Mouse (Mus musculus) midbrain, embryonic 14.5 days (tissue): ENCODE data around the gene Iba57. TPM values are rescaled to one million over a fixed set of nuclear protein-coding genes. Genes with fewer than 3 reads are reported as not detected.
A peak's percentile ranks its signal among the peaks of the same experiment; 100 is the strongest.

Source experiments
- ATAC-seq: fragments of 200-750 bp; cut with Nextera tagmentation; 2 replicates; pipeline ENCODE4 v1.8.0; 2017; ENCODE audit warnings: moderate number of reproducible peaks, moderate library complexity; ENCODE audit not compliant: low FRiP score, low TSS enrichment
- DNase-seq: peaks from one replicate; pipeline ENCODE4 v3.0.0-alpha.2; 2015
- H3K27ac ChIP-seq: fragments of 300-500 bp; sonication (generic); replicated peaks from 2 replicates; pipeline ENCODE4 v1.5.1; 2014; ENCODE audit warnings: mild to moderate bottlenecking, low read depth, low read length, moderate library complexity
- H3K27me3 ChIP-seq: fragments of 300-500 bp; sonication (generic); 2 replicates; pipeline ENCODE4 v1.6.1; 2014; ENCODE audit warnings: low read length, control low read depth, mixed read lengths; ENCODE audit not compliant: control insufficient read depth, insufficient read depth
- H3K36me3 ChIP-seq: fragments of 300-500 bp; sonication (generic); 2 replicates; pipeline ENCODE4 v1.6.1; 2014; ENCODE audit warnings: low read length, control low read depth; ENCODE audit not compliant: control insufficient read depth, insufficient read depth
- H3K4me1 ChIP-seq: fragments of 300-500 bp; sonication (generic); 2 replicates; pipeline ENCODE4 v1.6.1; 2014; ENCODE audit warnings: mild to moderate bottlenecking, antibody characterized with exemption, low read length, control low read depth; ENCODE audit not compliant: control insufficient read depth, insufficient read depth
- H3K4me2 ChIP-seq: fragments of 300-500 bp; sonication (generic); 2 replicates; pipeline ENCODE4 v1.6.1; 2014; ENCODE audit warnings: mild to moderate bottlenecking, low read length, moderate library complexity
- H3K4me3 ChIP-seq: fragments of 300-500 bp; sonication (generic); replicated peaks from 2 replicates; pipeline ENCODE4 v1.5.1; 2014; ENCODE audit warnings: low read depth, low read length
- H3K9ac ChIP-seq: fragments of 300-500 bp; sonication (generic); replicated peaks from 2 replicates; pipeline ENCODE4 v1.6.1; 2014; ENCODE audit warnings: mild to moderate bottlenecking, low read length, moderate library complexity
- H3K9me3 ChIP-seq: fragments of 300-500 bp; sonication (generic); 2 replicates; pipeline ENCODE4 v1.6.1; 2016; ENCODE audit warnings: low read length, control low read depth, mixed read lengths; ENCODE audit not compliant: control insufficient read depth
- WGBS: fragments of 180-500 bp; shearing (Covaris S2); extraction: QIAGEN DNeasy Blood & Tissue Kit; methylation state at CpG from one replicate; pipeline ENCODE4 v1.1.7; 2014; 5-methylcytosine and 5-hydroxymethylcytosine counted together
- polyA plus RNA-seq: library from polyadenylated mRNA; unstranded; fragments of >200 nt; fragmentation: Nextera tagmentation; extraction: Ambion mirVana; gene quantifications from 2 replicates; pipeline ENCODE4 v1.2.1, GENCODE M21; 2014

Iba57 gene
- polyA plus RNA-seq, 1 experiment from 2014 or later, result 3.1 TPM

GRCm38 (mm10) chr11:59182864-59183331 lies 19.4 kb upstream of the Iba57 start, which contains the start of gene Gjc2:
TSS of gene Gjc2 (minus strand) at chr11:59183213.
- no peaks in the 10 kb centered on the region for H3K4me1 ChIP-seq
- DNase-seq (no peak), ATAC-seq (no peak)
- no peak within 1 kb of the TSS for H3K4me3 ChIP-seq
- H3K4me2 ChIP-seq, result no peak within 1 kb of the TSS
- H3K9ac ChIP-seq, result 0 out of 2 replicates have a peak within 1 kb of the TSS, but pooled peaks have one; percentile 3
- WGBS, result 32% methylated on average over 3 of the region's 3 CpGs
- no peak within 1 kb of the TSS for H3K27ac ChIP-seq
- no peaks in the 10 kb centered on the region for H3K9me3 ChIP-seq
- peaks cover 14% of the 10 kb centered on the region for H3K27me3 ChIP-seq
- H3K36me3 ChIP-seq, result peaks cover 44% of the 10 kb centered on the region

- H3K9ac ChIP-seq, result no peak overlapping the region
- no peak for DNase-seq
- no peaks in the 10 kb centered on the region for H3K4me1 ChIP-seq
- H3K4me2 ChIP-seq, result no peak overlapping the region
- no peak for ATAC-seq
- H3K36me3 ChIP-seq, result no peaks in the 10 kb centered on the region
- H3K27ac ChIP-seq, result no peak overlapping the region
- WGBS, result 9% methylated on average over 34 of the region's 34 CpGs
- H3K27me3 ChIP-seq, result peaks cover 50% of the 10 kb centered on the region
- no peaks in the 10 kb centered on the region for H3K9me3 ChIP-seq
- no peak overlapping the region for H3K4me3 ChIP-seq
These were observed 13.4 kb upstream of the Iba57 start for GRCm38 (mm10) chr11:59176921-59177320.

GRCm38 (mm10) chr11:59176475-59176874 lies 12.9 kb upstream of the Iba57 start:
- no peak overlapping the region for H3K4me2 ChIP-seq
- no peak overlapping the region for H3K9ac ChIP-seq
- no peaks in the 10 kb centered on the region for H3K4me1 ChIP-seq
- H3K27me3 ChIP-seq, result peaks cover 50% of the 10 kb centered on the region
- no peaks in the 10 kb centered on the region for H3K9me3 ChIP-seq
- DNase-seq (no peak), ATAC-seq (no peak)
- 4% methylated on average over 48 of the region's 48 CpGs for WGBS
- no peaks in the 10 kb centered on the region for H3K36me3 ChIP-seq
- no peak overlapping the region for H3K4me3 ChIP-seq
- H3K27ac ChIP-seq, result no peak overlapping the region

- Histone ChIP-seq H3K27me3 (peaks cover 49% of the 10 kb centered on the region), H3K9ac (no peak overlapping the region), H3K4me2 (no peak overlapping the region), H3K9me3 (no peaks in the 10 kb centered on the region), H3K27ac (no peak overlapping the region), H3K36me3 (no peaks in the 10 kb centered on the region), H3K4me1 (no peaks in the 10 kb centered on the region), H3K4me3 (no peak overlapping the region)
- ATAC-seq, result no peak
- 49% methylated on average over 6 of the region's 6 CpGs for WGBS
- DNase-seq, result no peak
These were observed 10.8 kb upstream of the Iba57 start for GRCm38 (mm10) chr11:59174189-59174838.

- no peaks in the 10 kb centered on the region for H3K36me3 ChIP-seq
- H3K27ac ChIP-seq, result no peak overlapping the region
- no peaks in the 10 kb centered on the region for H3K4me1 ChIP-seq
- H3K27me3 ChIP-seq, result peaks cover 12% of the 10 kb centered on the region
- H3K9ac ChIP-seq, result no peak overlapping the region
- DNase-seq (no peak), ATAC-seq (no peak)
- WGBS, result 70% methylated on average over 4 of the region's 4 CpGs
- no peaks in the 10 kb centered on the region for H3K9me3 ChIP-seq
- H3K4me2 ChIP-seq, result no peak overlapping the region
- no peak overlapping the region for H3K4me3 ChIP-seq
These were observed 7.0 kb upstream of the Iba57 start for GRCm38 (mm10) chr11:59170549-59170948.

GRCm38 (mm10) chr11:59169807-59170206 lies 6.3 kb upstream of the Iba57 start:
- Histone ChIP-seq H3K27ac (no peak overlapping the region), H3K36me3 (no peaks in the 10 kb centered on the region), H3K4me2 (no peak overlapping the region), H3K9me3 (no peaks in the 10 kb centered on the region), H3K4me1 (no peaks in the 10 kb centered on the region), H3K27me3 (peaks cover 5% of the 10 kb centered on the region; the same call in 1 of the 2 replicates), H3K9ac (no peak overlapping the region), H3K4me3 (no peak overlapping the region)
- DNase-seq (no peak), ATAC-seq (no peak)
- 78% methylated on average over 3 of the region's 3 CpGs for WGBS

- no peaks in the 10 kb centered on the region for H3K9me3 ChIP-seq
- DNase-seq (peak; percentile 22), ATAC-seq (no peak)
- no peak overlapping the region for H3K4me3 ChIP-seq
- no peak overlapping the region for H3K9ac ChIP-seq
- H3K36me3 ChIP-seq, result peaks cover 2% of the 10 kb centered on the region; the same call in 1 of the 2 replicates
- 45% methylated on average over 2 of the region's 2 CpGs for WGBS
- no peak overlapping the region for H3K27ac ChIP-seq
- H3K4me1 ChIP-seq, result peaks cover 19% of the 10 kb centered on the region
- no peaks in the 10 kb centered on the region for H3K27me3 ChIP-seq
- H3K4me2 ChIP-seq, result no peak overlapping the region
These were observed 2.2 kb upstream of the Iba57 start for GRCm38 (mm10) chr11:59165616-59166241.

- ATAC-seq, result no peak
- Histone ChIP-seq H3K27me3 (no peaks in the 10 kb centered on the region), H3K4me3 (no peak overlapping the region), H3K4me1 (peaks cover 19% of the 10 kb centered on the region), H3K9ac (no peak overlapping the region), H3K36me3 (peaks cover 2% of the 10 kb centered on the region; the same call in 1 of the 2 replicates), H3K27ac (peak overlapping the region; percentile 99; the same call in 1 of the 2 replicates), H3K9me3 (no peaks in the 10 kb centered on the region), H3K4me2 (peak overlapping the region; percentile 78)
- WGBS, result 89% methylated on average over 9 of the region's 9 CpGs
- no peak for DNase-seq
These were observed 845 bp upstream of the Iba57 start for GRCm38 (mm10) chr11:59164384-59164783.
